Mouse (Mus musculus) midbrain, postnatal 0 days (tissue): ENCODE measurements around the gene E2f6. TPM values are rescaled to one million over a fixed set of nuclear protein-coding genes. Genes with fewer than 3 reads are reported as not detected.

Source experiments
- ATAC-seq: fragments of 200-750 bp; cut with Nextera tagmentation; 2 replicates; pipeline ENCODE4 v1.8.0; 2017; ENCODE audit warnings: moderate number of reproducible peaks, mild to moderate bottlenecking, moderate TSS enrichment, moderate library complexity; ENCODE audit not compliant: low FRiP score
- DNase-seq: peaks from one replicate; pipeline ENCODE4 v3.0.0-alpha.2; 2015; ENCODE audit warnings: low spot score
- H3K27ac ChIP-seq: fragments of 300-500 bp; sonication (generic); 2 replicates; pipeline ENCODE4 v1.5.1; 2014; ENCODE audit warnings: low read depth, mild to moderate bottlenecking, low read length, mixed read lengths
- H3K27me3 ChIP-seq: fragments of 300-500 bp; sonication (generic); 2 replicates; pipeline ENCODE4 v1.6.1; 2014; ENCODE audit warnings: low read length, control low read depth, mixed read lengths; ENCODE audit not compliant: insufficient read depth
- H3K36me3 ChIP-seq: fragments of 300-500 bp; sonication (generic); 2 replicates; pipeline ENCODE4 v1.6.1; 2014; ENCODE audit warnings: low read length, control low read depth, mixed read lengths; ENCODE audit not compliant: insufficient read depth
- H3K4me1 ChIP-seq: fragments of 300-500 bp; sonication (generic); 2 replicates; pipeline ENCODE4 v1.6.1; 2014; ENCODE audit warnings: mild to moderate bottlenecking, control low read depth, antibody characterized with exemption, low read length, mixed read lengths; ENCODE audit not compliant: insufficient read depth
- H3K4me2 ChIP-seq: fragments of 300-500 bp; sonication (generic); 2 replicates; pipeline ENCODE4 v1.6.1; 2014; ENCODE audit warnings: low read depth, mild to moderate bottlenecking, low read length, mixed read lengths; ENCODE audit not compliant: poor library complexity, severe bottlenecking
- H3K4me3 ChIP-seq: fragments of 300-500 bp; sonication (generic); 2 replicates; pipeline ENCODE4 v1.5.1; 2014; ENCODE audit warnings: low read depth, mild to moderate bottlenecking, low read length, moderate library complexity
- H3K9ac ChIP-seq: fragments of 300-500 bp; sonication (generic); replicated peaks from 2 replicates; pipeline ENCODE4 v1.6.1; 2014; ENCODE audit warnings: mild to moderate bottlenecking, low read length, moderate library complexity, mixed read lengths; ENCODE audit not compliant: poor library complexity, severe bottlenecking
- H3K9me3 ChIP-seq: fragments of 300-500 bp; sonication (generic); 2 replicates; pipeline ENCODE4 v1.6.1; 2016; ENCODE audit warnings: low read length, control low read depth
- CTCF ChIP-seq: IDR thresholded peaks from 2 replicates; pipeline ENCODE4 v1.5.1; 2016; ENCODE audit warnings: antibody characterized with exemption, mild to moderate bottlenecking
- WGBS: fragments of 180-500 bp; shearing (Covaris S2); extraction: QIAGEN DNeasy Blood & Tissue Kit; methylation state at CpG from one replicate; pipeline ENCODE4 v1.1.7; 2014; 5-methylcytosine and 5-hydroxymethylcytosine counted together
- polyA plus RNA-seq: library from polyadenylated mRNA; unstranded; fragments of >200 nt; fragmentation: Nextera tagmentation; extraction: Ambion mirVana; gene quantifications from 2 replicates; pipeline ENCODE4 v1.2.1, GENCODE M21; 2015
- total RNA-seq: library from RNA; depleted of rRNA; stranded (reverse); fragments of >200 nt; gene quantifications from 2 replicates; pipeline ENCODE4 v1.2.3, GENCODE M21; 2014

E2f6 gene
- total and polyA plus RNA-seq, 2 experiments from 2014 or later, result 15.8 to 19.3 TPM

DNA sequence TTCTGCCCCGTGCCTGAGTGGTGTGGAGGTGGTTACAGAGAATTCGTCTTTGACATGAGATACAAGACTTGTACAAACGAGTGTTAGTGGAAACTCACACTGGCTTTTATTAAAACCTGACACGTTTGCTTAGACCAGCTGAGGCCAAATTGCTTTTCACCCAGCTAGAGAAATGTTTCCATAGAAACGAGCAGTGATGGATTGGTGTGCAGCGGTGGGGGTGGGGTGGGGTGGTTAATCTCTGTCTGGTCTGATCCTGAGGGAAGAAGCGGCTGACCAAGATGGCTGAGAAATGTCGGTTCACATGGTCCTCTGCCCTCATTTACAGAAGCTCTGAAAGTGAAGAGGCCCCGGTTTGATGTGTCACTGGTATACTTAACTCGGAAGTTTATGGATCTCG is 7.8 kb downstream of the E2f6 start:
- H3K36me3 ChIP-seq, result peaks cover 39% of the 10 kb centered on the region
- H3K27ac ChIP-seq, result no peak overlapping the region
- H3K9ac ChIP-seq, result no peak overlapping the region
- no peak overlapping the region for H3K4me3 ChIP-seq
- TF ChIP-seq CTCF, result no peak
- peak; percentile 57 for ATAC-seq
- 17% methylated on average over 11 of the region's 11 CpGs for WGBS
- no peak overlapping the region for H3K4me2 ChIP-seq
- H3K4me1 ChIP-seq, result no peaks in the 10 kb centered on the region
- no peaks in the 10 kb centered on the region for H3K9me3 ChIP-seq
- H3K27me3 ChIP-seq, result no peaks in the 10 kb centered on the region
- DNase-seq, result peak; percentile 68

DNA sequence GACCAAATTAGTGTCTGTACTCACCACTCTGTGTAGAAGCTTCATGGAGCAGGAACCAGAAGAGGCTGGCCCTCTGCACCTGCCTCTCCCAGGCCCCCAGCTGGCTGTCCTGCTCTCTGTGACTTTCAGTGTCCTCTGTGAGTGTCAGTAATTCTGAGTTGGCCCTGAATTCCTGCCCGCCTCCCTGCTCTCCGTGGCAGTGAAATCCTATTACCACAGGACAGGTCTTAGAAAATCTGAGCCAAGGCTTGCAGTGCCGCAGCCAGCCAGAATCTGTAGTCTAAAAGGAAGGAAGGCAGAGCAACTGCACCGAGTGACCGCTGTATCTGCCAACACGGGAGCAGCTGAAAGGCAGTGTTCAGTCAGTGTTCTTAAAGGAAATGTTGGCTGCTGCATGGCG is 10.0 kb downstream of the E2f6 start:
- no peaks in the 10 kb centered on the region for H3K9me3 ChIP-seq
- no peak overlapping the region for H3K9ac ChIP-seq
- TF ChIP-seq CTCF, result peak; percentile 7; the same call in 1 of the 2 replicates
- H3K4me3 ChIP-seq, result no peak overlapping the region
- no peaks in the 10 kb centered on the region for H3K27me3 ChIP-seq
- H3K36me3 ChIP-seq, result peaks cover 58% of the 10 kb centered on the region
- WGBS, result 29% methylated on average over 7 of the region's 7 CpGs
- H3K27ac ChIP-seq, result peak overlapping the region; percentile 58; the same call in 1 of the 2 replicates
- no peaks in the 10 kb centered on the region for H3K4me1 ChIP-seq
- DNase-seq, result peak; percentile 78
- ATAC-seq, result peak; percentile 31; the same call in 1 of the 2 replicates
- H3K4me2 ChIP-seq, result no peak overlapping the region

DNA sequence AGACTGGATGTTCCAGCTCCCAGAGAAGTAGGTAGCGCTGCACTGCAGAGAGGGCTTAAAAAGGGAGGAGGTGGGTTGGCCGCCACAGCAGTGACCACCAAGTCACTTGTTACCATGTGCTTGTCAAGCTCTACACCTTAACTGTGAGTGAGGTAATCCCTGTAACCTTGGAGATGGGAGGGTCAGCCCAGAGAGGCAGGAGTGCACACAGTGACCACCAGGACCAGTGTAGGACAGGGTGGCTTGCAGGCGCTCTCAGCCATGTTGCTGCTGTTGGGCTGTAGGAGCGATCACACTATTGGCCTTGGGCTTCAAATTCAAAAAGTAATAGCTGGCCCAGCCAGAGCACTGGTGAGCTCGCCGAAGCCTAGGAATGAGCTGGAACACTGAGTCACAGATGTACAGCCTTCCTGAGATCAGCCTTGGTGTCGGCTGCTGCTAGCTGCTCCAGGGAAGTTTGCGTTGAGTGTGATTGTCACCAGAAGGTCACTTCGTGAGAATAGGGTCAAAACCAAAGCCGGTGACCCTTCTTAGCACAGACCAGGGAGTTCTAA is 11.5 kb downstream of the E2f6 start:
- Histone ChIP-seq H3K4me2 (no peak overlapping the region), H3K4me3 (no peak overlapping the region)
- WGBS, result 94% methylated on average over 10 of the region's 10 CpGs

DNA sequence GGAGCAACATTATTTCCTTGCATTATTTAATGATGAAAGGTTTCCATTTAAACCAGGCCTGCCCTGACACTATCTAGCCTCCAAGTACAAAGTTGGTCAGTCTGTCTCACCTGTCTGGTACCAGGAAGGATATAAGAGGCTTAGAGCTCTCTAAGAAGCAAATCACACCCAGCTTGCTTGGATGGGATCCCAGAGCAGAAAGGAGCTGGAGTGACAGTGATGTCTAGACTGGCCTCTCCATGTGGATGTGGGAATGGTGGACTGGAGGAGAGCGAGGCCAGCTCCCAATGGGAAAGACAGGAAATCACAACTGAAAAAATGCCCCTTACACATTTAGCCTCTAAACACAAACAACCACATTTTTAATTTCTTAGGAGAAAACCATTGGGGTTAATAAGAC is 12.9 kb downstream of the E2f6 start:
- Histone ChIP-seq H3K4me2 (no peak overlapping the region), H3K36me3 (peaks cover 45% of the 10 kb centered on the region), H3K27ac (no peak overlapping the region), H3K4me1 (no peaks in the 10 kb centered on the region), H3K9me3 (no peaks in the 10 kb centered on the region), H3K9ac (no peak overlapping the region), H3K4me3 (no peak overlapping the region), H3K27me3 (no peaks in the 10 kb centered on the region)
- 90% methylated on average over 1 of the region's 1 CpGs for WGBS
- TF ChIP-seq CTCF, result no peak
- no peak for DNase-seq
- ATAC-seq, result no peak

More for the DNA sequence above, 11.5 kb downstream of the E2f6 start:
- H3K36me3 ChIP-seq, result peaks cover 50% of the 10 kb centered on the region
- ATAC-seq, result no peak
- H3K9me3 ChIP-seq, result no peaks in the 10 kb centered on the region
- H3K9ac ChIP-seq, result no peak overlapping the region
- no peak for DNase-seq
- no peaks in the 10 kb centered on the region for H3K4me1 ChIP-seq
- H3K27ac ChIP-seq, result no peak overlapping the region
- no peaks in the 10 kb centered on the region for H3K27me3 ChIP-seq
- TF ChIP-seq CTCF, result no peak

DNA sequence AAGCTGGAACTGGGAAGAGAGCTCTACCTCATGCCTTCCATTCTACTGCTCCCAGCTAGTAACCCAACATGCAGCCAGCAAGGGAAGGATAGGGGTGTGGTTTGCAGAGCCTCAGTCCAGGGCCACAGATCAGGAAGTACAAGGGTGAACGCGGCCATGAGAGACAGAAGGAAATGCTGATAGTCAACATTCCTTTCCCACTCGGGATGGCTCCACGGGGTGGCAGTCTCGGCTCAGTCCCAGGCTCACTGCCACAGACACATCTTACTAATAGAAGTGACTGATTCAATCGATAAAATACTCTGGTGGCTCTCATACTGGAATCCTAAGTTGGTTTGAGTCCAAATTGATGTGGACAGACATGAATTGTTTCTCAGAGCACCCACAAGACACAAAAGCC is 17.7 kb downstream of the E2f6 start:
- Histone ChIP-seq H3K4me1 (no peaks in the 10 kb centered on the region), H3K4me3 (no peak overlapping the region), H3K4me2 (no peak overlapping the region), H3K9me3 (no peaks in the 10 kb centered on the region), H3K9ac (no peak overlapping the region), H3K27me3 (no peaks in the 10 kb centered on the region), H3K27ac (no peak overlapping the region), H3K36me3 (peaks cover 23% of the 10 kb centered on the region)
- peak; percentile 58 for TF ChIP-seq CTCF
- ATAC-seq (no peak), DNase-seq (no peak)
- 80% methylated on average over 6 of the region's 6 CpGs for WGBS

DNA sequence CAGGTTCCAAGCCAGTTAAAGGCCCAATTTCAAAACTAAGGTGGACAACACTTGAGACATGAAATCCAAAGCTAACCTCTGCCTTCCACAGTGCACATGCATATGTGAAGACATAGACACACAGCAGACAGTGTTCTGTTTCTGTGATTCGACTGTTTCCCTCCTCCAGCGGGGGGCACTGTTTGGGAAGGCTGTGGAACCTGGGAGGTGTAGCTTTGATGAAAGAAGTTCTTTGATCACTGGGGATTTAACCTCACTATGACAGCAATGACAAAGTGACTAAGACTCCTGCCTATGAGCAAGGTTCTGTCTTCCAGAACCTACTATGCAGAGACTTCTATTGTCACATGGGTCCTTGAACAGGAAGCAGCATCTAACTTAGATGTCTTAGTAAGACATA is 19.0 kb downstream of the E2f6 start:
- 82% methylated on average over 2 of the region's 2 CpGs for WGBS

More for the DNA sequence above, 19.0 kb downstream of the E2f6 start:
- Histone ChIP-seq H3K9ac (no peak overlapping the region), H3K27ac (no peak overlapping the region), H3K4me2 (no peak overlapping the region), H3K27me3 (no peaks in the 10 kb centered on the region), H3K9me3 (no peaks in the 10 kb centered on the region), H3K4me3 (no peak overlapping the region), H3K36me3 (peaks cover 14% of the 10 kb centered on the region), H3K4me1 (no peaks in the 10 kb centered on the region)
- ATAC-seq (no peak), DNase-seq (no peak)
- peak; percentile 44 for TF ChIP-seq CTCF
